Mouse (Mus musculus): ENCODE data around the gene Il34.

- TF ChIP-seq CTCF (IDR thresholded peaks at IDR 0.05; ENCODE audit: insufficient read depth, low read depth, low read length): no peak
- no peak for TF ChIP-seq POLR2A (IDR thresholded peaks at IDR 0.05; ENCODE audit: insufficient read depth, low read depth, low read length)
These were observed 86.6 kb downstream of the Il34 start for GRCm38 (mm10) chr8:110718969-110719670.

All from olfactory bulb, adult 2 months (tissue).